Mouse (Mus musculus) erythroblast, adult 5-6 weeks (primary cell): ENCODE measurements around the gene Pls3. TPM values are rescaled to one million over a fixed set of nuclear protein-coding genes. Genes with fewer than 3 reads are reported as not detected.

Experiments used
- ATAC-seq: replicated peaks from 2 replicates; pipeline ENCODE4 v1.8.0; 2016; ENCODE audit warnings: moderate number of reproducible peaks, mild to moderate bottlenecking, moderate TSS enrichment, inconsistent platforms; ENCODE audit not compliant: poor library complexity, low FRiP score, severe bottlenecking
- total RNA-seq, 2 experiments: library from RNA; stranded (forward) in 1 of 2; stranded (reverse) in 1 of 2; fragments of 150-400 nt in 1 of 2; fragments of 200-764, 138-1000 nt in 1 of 2; gene quantifications; 2 replicates each; pipeline versions ENCODE4 v1.2.3 to v1.2.4; 2015 to 2017; ENCODE audit warnings: low replicate concordance in 2 of 2

The Pls3 gene
- total RNA-seq (2015; ENCODE audit: low replicate concordance) (0.19 TPM in 1 of 2 replicates, not detected in the other), total RNA-seq (2017; ENCODE audit: low replicate concordance) (0.34 and 0.98 TPM in 2 replicates)

DNA sequence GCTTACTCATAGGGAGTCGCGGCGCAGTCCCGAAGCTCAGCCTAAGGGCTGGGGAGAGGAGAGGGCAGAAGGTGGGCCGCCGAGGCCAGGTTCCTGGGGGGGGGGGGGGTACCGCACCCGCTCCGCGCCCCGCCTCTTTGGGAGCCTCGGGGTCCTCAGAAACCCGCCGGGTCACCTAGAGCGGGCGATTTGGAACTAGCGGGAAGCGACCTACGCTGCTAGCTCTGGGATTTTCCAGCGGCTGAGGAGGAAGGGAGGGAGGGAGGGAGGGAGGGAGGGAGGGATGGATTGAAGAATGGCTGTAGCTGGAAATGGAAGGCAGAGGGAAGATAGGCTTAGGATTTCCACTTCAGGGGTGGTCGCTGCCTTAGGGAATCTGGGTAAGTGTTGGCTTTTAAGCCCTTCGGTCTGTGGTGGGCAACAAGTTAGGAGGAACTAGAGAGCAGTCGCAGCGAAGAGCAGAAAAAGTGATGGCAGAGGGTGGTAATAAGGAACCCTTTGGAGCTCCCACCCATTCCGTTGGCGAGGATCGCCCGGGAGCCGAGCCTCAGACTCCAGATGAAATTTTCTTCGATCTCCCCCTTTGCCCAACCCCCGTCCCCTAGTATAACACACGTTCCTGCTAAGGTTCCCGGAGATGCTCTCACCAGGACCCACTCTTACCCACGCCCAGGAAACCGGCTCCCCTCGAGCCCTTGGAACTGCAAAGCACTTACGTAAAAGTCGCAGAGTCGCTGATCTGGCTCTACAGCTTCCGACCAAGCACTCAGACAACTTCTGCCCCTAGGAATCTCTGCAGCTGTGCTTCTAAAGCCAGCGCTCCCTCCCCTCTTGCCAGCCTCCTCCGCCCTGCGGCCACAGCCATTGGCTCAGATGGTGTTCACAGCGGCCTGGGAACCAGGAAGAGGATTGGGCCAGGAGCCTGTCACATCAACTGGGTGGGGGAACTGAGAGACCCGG is at the start of gene Pls3:
Gene Pls3, minus strand, starts transcription at position 851 of the 960 bp plus-strand sequence.
- no peak for ATAC-seq

DNA sequence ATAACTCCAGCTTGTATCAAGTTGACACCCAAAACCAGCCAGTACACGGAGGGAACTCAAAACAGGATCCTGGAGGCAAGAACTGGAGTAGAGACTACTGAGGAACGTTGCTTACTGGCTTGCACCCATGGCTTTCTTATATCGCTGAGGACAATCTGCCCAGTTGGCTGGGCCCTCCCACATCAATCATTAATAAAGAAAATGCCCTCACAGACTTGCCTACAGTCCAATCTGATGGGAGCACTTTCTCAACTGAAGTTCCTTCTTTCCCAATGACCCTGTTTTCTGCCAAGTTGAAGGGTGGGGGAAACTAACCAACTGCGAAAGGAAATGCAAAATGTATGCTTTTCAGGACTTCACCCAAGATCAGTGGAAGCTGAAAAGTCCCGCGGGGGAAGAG is 20.7 kb upstream of the Pls3 start:
- no peak for ATAC-seq

DNA sequence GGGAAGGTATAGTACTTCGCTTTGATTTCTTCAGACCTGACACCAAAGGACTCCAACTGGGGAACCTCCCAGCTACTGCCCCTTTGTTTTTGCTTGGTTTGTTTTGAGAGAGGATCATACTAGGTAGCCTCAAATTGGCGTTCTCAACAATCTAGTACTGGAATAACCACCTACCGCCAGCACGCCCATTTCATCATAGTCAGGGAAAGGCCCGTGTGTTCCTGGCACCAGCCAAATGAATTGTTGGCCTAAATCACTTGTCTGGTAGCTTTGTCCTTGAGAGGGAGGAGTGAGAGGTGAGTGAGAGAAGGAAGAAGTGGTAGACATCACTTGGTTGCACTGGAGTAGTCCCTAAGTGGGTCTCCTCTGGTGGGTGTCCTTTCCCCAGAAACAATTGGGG is 584 bp upstream of the Pls3 start:
- no peak for ATAC-seq

DNA sequence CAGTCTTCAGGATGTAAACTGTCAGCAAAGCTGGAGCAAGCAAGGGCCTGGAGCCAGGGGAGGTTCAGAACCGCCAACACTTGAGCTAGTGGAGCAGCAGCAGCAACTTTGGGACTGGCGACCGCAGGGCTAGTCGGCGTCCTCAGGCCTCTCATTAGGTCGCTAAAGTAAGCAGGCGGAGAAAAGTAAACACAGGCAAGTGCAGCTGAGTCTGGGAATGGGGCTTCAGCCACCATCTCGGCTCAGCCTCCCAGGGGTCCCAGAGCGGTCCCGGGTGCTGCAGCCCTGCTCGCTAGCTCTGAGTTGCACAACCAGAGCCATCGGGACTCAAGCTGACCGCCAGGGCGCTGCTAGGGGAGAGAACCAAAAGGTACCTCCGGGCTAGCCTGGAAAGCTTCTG is 1.2 kb downstream of the Pls3 start:
- ATAC-seq = no peak

DNA sequence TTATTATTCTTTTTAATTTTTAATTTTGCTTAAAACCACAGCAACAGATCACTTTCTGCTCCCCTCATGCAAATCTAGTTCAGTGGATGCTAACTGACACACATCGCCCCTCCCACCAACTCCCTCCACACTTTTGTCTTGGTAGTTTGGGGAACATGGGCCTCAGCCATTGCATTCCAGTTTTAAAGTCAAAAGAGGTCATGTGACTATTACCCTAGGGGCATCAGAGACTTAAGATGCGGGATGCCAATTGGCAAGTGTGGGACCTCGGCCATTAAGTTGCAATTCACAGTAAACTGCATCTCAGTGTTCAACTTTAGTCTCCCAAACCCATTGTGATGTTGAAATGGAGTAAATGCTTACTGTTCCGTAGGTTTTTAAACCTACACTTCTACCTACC is 1.7 kb downstream of the Pls3 start:
- no peak for ATAC-seq

DNA sequence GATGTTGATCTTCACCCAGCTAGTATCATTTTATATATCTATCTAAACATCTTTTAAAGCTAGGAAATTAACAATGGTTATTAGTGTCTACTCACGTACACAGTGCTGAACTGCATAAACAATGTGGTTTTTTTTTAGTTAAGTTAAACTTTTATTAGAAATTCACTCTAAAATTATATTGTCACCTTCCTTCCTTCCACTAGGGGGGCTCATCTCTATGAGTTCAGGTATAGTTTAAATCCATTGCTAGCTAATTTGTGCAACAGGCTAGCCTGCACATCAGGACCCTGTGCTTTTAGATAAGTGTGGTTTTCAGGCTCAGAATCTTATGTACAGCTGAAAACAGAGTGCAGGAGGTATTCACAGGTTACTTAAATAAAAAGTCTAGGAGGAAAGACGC is 3.1 kb downstream of the Pls3 start:
- ATAC-seq = no peak

DNA sequence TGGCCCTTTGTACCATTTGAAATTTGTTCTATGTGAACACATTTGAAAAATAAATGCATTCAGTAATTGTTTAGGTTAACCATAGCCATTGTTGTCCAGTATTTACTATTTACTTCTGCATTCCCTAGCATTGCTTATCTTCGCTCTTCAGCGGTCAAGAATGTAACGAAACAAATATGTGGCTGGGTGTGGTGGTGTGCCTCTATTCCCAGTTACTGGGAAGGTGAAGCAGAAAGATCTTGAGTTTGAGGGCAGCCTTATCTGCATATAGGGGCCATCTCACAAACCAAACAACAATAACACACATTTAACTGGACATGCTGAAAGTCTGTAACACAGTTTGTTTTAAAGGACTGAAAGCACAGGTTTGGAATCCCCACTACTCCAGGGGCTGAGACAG is 13.3 kb downstream of the Pls3 start:
- no peak for ATAC-seq

DNA sequence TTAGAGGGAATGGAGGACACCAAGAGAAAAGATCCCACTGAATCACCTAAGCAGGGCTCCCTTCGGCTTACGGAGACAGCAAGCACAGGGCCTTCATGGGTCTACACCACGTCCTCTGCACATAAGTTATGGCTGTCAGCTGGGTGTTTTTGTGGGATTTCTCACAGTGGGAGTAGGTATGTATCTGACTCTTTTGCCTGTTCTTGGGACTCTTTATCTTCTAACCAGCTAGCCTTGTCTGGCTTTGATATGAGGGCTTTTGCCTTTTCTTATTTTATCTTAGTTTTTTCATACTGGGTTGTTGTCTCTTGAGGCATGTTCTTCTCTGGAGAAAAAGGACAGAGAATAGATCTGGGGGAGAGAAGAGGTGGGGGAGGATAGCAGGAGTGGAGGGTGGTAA is 20.7 kb downstream of the Pls3 start:
- no peak for ATAC-seq

DNA sequence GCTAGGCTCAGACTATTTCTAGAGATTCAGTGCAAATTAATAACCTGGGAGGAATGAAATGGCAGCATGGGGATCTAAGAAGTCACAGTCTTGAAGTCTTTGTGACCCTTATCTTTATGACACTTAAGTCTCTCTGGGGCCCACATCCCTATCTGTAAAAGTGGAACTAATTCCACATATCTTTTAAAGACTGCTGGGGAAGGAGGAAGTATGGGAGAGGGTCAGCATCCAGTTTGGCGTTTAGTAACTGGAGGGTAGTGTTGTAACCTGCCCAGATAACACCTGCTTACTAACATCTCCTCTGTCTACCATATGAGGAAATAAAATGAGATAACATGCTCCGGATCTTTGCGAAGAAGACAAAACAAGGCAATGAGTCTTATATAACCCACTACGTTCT is 30.7 kb downstream of the Pls3 start:
- no peak for ATAC-seq

DNA sequence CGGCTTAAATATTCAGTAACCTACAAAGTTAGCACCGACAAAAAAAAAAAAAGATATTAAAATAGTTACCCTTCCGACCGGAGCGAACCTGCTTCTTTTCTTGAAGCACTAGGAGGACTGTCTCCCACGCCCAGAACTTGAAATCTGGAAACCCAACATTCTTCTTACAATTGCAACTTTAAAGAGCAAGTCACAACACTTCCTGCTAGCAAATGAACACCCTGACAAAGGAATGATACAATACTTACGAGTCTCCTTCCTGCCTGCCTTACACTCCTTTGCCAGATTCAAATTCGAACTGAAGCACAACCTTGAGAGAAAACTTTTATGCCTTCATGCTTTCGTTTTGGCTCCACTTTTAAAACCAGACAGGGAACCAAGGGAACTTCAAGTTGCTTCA is 32.1 kb downstream of the Pls3 start:
- no peak for ATAC-seq

DNA sequence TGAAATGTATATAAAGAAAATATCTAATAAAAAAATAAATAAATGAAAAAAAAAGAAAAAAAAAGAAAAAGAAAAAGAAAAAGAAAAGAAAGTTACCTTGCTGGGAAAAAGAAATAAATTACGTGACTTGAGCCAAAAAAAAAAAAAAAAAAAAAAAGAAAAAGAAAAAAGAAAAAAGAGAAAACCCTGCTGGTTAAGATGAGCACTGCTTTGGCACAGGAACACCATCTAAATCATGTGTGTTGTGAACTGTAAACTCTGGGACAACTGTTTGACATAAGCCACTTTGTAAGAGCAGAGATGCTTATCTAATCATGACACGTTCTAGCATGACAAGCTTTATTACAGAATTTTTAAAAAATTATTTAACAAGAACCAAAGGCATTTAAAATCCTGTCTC is 32.9 kb downstream of the Pls3 start:
- ATAC-seq = no peak

DNA sequence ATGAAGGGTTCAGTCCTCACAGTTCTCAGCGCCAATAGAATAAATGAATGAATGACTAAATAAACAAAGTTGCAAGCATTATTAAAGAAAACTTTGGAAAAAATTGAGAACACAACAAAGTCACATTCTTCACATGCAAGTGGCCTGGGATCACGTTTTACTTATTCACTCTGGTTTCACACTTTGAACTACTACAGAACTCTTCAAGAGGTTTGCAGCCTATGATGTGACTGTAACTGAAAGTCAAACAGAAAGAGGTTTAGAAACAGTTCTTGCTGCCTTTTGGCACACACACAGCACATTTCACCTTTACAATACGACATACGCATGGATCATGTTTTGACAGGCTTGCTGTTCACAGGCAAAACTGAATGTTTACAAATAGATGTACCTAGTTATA is 34.7 kb downstream of the Pls3 start:
- ATAC-seq = no peak

DNA sequence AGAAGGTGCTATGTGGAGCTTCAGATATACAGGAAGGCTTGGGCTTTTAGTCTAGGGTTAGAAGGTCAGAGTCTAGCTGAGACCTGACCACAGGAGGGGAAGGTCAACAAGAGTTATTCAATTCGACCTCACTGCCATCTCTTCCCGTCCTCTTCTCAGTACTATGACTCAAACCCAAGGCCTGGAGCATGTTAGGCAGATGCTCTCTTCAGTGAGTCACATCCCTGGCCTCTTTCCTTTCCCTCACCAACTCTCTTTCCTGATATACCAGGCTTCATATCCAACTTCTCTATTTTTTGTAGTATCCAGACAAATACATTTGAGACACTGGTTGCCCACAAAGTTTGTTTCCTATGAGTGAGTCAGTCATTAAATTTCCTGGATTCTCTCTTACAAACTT is 40.1 kb downstream of the Pls3 start:
- no peak for ATAC-seq

DNA sequence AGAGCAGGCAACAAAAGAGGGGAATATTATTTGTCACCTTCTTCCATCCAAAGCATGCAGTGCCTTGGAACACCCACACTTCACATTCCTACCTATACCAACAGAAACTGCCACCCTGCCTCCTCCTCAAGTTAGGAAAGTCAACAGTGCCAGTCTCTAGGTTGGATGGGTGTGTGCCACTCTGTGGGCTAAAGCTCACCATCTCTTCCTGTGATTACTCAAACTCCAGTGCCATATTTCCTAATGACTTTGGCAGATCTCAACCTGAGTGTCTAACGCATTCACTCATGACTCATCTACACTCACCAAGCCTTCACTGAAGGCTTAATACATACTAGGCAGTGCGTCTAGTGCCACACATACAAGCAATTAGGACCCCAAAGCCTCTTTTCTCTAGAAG is 40.7 kb downstream of the Pls3 start:
- ATAC-seq = no peak

DNA sequence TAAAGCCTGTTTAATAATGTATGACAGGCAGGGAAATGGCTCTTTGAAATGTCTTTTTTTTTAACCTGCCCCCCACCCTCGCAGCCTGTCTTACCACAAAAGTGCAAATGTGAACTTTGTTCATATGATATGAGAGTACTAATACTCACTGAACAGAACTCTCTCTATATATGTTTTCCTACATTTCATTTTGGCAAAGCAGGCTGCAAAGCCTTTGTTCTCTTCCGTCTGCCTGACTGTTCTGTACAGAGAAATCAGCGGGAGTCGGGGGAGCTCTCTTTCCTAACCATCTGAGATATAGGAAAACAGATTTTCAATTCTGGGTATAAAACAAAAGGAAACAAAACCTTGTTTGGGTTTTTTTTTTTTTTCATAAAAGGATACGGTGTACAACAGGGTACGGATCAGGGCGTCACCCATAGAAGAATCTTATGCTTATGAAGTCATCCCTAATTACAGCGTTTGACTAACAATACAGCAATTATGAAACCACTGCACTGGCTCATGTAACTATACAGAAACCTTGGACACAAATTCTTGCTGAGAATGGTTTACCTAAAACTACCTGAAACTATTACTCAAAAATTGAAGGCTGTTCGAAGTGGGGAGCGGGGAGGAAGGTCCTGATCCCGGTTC is 41.9 kb downstream of the Pls3 start:
- no peak for ATAC-seq

DNA sequence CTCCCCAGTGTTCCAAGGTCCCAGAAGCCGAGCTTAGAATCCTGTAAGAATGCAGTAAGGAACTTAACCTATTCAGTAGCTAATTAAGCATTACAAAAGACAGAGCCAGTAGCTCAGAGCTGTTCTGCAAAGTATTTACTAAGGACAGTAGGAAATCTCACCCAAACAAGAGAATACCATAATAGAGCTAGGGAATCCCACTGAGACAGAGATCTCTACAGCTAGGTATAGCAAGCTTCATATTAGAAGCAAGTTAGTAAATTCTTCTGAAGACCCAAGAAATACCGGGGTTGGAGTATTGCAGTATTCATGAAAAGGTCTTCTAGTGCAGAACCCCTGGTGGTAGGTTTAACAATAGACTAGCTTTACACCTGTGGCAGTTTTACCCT is 45.1 kb downstream of the Pls3 start:
- ATAC-seq = no peak

DNA sequence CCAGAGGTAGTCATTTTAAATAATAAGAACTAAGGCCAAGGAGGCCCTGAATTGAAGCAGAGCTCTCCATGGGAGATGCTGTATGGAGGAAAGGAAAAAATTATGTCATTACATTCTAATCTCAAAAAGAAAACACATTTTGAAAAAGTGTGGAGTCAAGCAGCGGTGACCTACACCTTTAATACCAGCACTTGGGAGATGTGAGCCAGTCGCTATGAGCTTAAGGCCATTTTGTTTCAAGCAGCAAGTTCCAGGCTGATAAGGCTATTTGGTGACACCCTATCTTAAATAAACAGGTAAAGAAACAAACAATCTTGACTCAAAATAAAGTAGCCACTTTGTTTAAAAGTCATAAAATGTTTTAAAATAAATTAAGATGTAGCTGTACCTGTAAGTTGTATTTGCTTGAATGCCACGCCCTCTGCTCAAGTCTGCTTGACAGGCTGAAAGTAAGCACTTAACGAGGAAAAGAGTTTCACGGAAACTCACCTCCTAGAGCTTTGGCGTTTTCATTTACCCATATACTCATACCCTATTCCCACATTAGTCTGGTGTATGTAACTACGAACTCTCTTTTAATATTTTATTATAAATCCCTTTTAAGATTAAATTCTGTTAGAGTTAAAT is 45.6 kb downstream of the Pls3 start:
- no peak for ATAC-seq

DNA sequence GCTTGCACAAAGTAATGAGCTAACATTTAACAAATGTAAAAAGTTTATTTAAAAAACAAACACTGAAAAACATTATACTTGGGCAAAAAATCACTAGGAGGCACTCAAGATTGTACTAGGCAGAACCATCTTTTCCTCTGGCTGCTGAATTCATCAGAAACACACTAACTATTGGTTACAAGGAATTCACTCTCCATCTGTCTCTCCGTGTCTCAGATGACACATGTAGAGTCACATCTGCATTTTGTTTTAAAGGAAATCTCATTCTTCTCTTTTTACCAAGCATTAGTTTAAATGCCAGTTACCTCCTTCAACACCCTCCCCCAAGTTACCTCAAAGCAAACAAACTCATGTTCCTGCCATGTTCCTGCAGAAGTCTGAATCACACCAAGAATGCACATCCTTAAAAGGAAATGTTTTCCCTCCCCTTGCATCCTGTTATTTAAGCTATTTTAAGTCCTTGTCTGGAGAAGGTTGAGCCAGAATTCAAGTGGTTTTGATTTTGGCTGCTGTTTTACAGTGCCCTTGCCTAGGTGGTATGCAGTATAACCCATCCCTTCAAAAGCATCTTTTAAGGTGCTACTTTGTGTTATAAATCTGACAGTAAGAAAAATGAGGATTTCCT is 56.2 kb downstream of the Pls3 start:
- ATAC-seq = no peak

DNA sequence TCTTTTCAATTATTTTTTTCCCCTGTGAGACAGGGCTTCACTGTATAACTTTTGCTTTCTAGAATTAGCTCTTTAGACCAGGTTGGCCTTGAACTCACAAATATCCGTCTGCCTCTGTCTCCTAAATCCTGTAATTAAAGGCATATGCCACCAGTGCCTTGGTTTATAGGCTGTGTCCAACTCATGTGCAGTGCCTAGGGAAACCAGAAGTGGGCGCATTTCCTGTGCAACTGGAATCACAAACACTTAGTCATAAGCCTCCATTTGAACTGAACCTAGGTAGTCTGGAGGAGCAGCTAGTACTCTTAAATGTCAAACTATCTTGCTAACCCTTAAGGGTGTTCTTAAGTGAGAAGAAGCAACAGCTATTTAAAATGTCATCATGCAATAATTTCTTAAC is 60.0 kb downstream of the Pls3 start:
- no peak for ATAC-seq

DNA sequence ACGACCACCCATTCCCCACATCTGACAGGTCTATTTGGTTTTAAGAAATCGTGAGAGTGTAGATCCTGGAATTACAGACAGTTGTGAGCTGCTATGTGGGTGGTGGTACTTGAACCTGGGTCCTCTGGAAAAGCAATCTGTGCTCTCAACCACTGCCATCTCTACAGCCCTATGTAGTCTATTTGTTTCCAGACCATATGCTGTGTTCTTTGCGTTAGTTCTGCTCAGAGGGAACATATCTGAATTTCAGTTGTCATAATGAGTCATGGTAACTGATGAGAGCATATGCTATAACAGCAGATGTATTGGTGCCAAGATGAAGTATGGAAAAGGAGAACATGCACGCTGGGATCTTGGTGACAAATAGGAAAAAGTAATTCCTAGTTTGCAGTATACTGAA is 60.9 kb downstream of the Pls3 start:
- ATAC-seq = no peak
